Mouse (Mus musculus) heart, adult 9 months (tissue): ENCODE measurements around the gene Gm815.

ENCODE experiments used
- DNase-seq, 2 experiments: peaks; one replicate each; pipeline ENCODE4 v3.0.0; 2022; ENCODE audit warnings: low spot score in 2 of 2

The Gm815 gene

DNA sequence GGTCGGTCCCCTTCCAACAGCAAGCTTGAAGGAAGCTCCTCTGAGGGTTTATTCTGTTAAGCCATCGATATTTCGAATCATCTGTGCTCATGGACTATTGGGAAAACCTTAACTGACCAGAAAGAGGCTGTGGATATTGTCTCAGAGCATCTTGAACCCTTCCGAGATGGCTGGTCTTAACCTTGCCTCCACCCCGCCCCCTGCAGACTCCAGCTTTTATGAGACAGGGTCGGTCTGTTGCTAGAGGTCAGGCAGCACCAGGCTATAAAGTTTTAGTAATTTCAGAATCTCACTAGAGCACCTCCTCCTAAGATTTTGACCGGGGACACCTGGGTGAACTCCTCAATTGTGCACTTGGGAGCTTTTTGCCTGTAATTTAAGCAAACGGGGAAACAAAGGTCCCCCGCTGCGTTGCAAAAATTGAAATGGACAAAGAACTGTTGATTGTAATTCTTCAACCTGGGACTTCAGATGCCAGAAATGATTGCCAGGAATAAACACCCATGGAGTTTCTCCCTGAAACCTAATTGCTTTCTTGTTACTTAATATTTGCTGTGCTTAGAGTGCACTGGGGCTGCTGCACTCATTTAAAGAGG is 8.4 kb upstream of the Gm815 start:
- no peak for DNase-seq

DNA sequence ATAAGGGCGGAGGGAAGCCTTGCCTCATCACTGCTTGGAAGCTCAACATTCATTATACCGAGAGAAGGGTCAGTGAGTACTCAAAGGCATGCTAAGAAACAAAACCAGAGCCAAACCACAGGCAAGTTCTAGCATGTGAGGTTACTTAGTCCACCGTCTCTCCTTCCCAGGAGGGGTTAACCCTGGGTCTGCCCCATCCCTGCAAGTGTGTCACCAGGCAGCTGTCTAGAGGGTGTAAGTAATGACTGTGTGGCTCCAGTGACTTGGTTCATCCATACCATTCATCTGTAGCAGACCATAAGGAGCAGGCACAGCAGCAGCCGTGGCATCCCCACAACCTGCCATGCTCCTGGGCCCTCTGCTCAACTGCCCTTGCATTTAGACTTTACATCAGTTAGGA is 5.8 kb upstream of the Gm815 start:
- DNase-seq = no peak

DNA sequence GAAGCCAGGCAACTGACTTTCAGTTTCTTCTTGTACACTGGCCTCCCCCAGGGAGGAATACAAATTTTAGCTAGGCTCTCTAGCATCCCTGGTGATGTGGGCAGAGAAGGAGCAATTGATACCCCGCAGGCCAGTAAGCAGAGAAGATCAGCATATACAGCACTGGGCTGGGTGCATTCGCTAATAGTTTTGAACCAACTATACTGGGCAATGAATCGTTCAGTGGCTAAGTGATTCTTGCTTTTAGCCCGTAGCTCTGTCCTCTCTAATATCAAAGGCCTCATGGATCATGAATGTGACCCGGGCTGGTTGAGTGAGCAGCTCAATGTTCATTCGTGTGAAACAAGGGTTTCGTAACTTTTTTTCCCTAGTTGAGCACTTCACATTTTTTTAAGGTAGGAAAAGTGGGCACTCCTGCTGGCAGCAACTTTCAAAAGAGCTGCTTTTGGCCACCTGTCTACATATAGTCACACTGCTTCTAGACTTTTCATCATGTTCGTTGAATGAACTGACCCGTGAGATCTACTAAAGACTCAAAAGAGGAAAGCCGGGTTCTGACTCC is 3.7 kb upstream of the Gm815 start:
- DNase-seq = no peak

DNA sequence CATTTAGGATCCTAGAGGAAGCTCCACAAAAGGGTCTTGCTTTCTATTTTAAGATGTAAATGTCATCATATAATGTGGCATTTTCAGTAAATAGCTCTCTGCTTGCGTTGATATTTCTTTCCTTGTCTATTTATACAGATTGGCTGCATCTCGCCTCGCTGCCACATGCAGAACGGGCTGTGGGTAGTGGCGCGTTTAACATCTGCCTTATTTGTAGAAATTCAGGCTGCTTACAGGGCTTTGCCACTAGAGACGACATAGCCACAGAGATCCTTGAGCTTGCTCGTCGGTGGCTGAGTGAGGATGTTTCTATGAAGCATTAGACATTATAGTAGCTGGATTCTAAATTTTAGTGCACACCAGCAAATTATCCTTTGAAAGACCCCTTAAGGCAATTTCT is 2.5 kb downstream of the Gm815 start:
- no peak for DNase-seq

GRCm38 (mm10) chr19:26891306-26891964 is 5.8 kb downstream of the Gm815 start:
- peak; percentile 3 to 39 for DNase-seq

DNA sequence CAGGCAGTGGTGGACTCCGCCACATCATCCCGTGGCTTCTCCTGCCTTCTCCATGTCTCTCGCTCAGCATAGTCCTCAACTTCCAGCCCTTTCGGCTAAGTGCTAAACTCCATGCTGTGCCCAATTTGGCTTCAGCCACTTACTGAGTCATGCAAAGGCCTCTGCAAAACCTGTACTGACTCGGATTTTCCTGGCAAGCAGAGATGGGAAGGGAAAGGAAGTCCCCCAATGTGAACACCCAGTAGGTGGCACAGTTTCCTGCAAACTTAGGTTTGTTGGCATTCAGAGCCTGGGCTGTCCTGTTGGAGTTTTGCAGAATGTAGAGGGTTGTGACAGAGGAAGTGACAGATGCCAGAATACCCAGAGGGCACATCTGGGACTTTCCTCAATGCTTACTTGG is 7.2 kb downstream of the Gm815 start:
- DNase-seq = peak; percentile 4

DNA sequence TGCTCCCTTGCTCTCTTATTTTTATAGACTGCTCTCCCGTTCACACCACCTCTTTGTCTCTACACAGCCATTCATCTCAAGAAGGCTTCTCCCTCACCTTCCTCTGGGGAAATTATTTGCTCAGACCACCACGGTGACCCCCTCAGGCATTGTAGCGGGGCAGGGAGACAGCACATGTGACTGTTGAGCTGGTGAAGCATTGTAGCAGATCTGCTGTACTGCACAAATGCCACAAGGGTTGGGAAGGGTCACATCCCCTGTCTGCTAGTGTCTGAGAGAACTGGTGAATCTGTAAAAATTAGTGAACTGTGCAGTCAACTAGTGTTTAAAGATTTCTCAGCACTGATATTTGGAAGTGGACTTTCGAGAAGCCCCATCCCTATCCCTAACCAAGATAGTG is 16.5 kb downstream of the Gm815 start:
- no peak for DNase-seq

DNA sequence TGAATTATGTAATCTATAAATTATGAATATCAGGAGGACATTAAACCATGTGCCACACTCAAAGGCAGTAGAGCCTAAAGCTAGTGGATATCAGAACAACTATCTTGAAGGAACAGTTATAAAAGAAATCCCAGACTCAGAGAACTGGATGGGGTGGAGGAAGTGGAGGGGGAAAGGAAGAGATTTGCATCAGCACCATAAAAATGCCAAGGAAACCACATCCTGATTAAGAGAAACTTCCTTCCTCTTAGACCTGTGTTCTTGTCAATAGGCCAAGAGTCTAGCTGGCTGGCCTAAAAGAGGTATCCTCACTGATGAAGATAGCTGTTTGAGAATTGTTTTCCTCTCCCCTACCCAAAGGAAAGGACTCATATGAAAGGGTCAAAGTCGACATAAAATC is 28.6 kb downstream of the Gm815 start:
- DNase-seq = no peak

- no peak for DNase-seq
Measured at GRCm38 (mm10) chr19:26920816-26921215, 35.1 kb downstream of the Gm815 start.

DNA sequence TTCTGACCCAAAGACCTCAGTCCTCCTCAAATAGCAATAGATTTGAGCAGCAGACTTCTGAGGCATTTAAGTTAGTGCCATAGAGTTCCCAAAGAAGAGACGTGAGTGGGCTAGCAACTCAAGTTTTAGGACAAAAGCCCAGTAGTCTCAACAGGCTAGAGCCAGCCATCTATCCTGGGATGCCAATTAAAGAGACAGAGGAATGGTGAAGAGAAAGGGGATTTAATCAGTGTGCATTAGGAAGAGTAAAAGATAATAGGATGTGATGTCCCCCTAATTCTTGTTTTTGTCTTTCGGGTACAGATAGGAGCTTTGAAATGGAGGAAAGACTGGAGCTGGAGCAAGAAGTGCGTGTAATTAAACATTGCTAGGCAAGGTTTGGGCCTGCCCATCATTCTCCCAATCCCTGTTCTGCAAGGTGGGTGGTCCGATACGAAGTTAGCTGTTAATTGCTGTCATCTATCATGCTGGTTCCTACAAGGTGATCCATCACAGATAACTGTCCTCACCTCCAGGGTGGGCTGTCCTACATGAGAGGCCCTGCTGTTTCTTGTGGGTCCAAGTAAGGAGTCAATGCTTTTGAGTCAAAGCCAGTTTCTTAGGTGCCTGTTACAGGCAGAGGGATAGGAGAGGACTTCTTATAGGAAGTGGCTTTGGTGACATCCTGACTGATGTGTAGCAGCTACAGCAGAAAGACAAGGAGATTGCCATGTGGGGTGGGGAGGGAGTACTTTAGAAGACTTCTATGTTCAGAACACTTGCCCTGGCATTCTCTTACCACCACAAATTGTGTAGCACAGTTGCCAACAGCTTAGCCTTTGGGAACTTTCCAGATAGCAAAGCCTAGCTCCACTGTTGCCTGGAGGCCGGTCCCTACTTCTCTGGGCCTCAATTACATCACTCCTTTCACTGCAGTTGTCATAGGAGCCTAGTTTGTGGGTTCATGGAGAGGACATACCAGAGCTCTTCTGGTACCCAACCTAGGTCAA is 44.9 kb downstream of the Gm815 start:
- DNase-seq = no peak

- no peak for DNase-seq
Measured at GRCm38 (mm10) chr19:26934186-26934585, 48.5 kb downstream of the Gm815 start.
